Mouse (Mus musculus) frontal cortex, postnatal 25 days (tissue): ENCODE measurements around the gene Slx4ip.
"Not testable (repeated sequence)": the region's sequence is repeated elsewhere in the genome, so short reads cannot be mapped to it uniquely, and the experiment has no call there.

Experiments used
- DNase-seq, 2 experiments: peaks; one replicate each; pipeline ENCODE4 v3.0.0; 2022; ENCODE audit warnings: low spot score in 2 of 2

Slx4ip gene

GRCm38 (mm10) chr2:136891068-136891950 lies at the start of gene Slx4ip, which contains the start of the genes AL731706.1 and Mkks:
Gene Slx4ip (plus strand): TSS chr2:136891218.
Gene AL731706.1 (minus strand): TSS chr2:136891389.
Gene Mkks (minus strand): TSS chr2:136891389.
- DNase-seq = peak; percentile 97

GRCm38 (mm10) chr2:136850366-136850765 lies 40.7 kb upstream of the Slx4ip start:
- DNase-seq = no peak

GRCm38 (mm10) chr2:136854543-136855388 lies 36.3 kb upstream of the Slx4ip start:
- no peak for DNase-seq

GRCm38 (mm10) chr2:136885579-136885978 lies 5.4 kb upstream of the Slx4ip start, which contains the start of gene AL731706.2:
Gene AL731706.2 (minus strand): TSS chr2:136885679.
- no peak for DNase-seq

GRCm38 (mm10) chr2:136886846-136887245 lies 4.2 kb upstream of the Slx4ip start:
- peak; percentile 25 to 26 for DNase-seq

GRCm38 (mm10) chr2:136890716-136891067 lies 326 bp upstream of the Slx4ip start:
- not testable (repeated sequence) for DNase-seq

- DNase-seq = peak; percentile 93 to 96
These were observed 943 bp downstream of the Slx4ip start for GRCm38 (mm10) chr2:136891951-136892371.

- no peak for DNase-seq
These were observed 3.5 kb downstream of the Slx4ip start for GRCm38 (mm10) chr2:136894494-136894893.

- no peak for DNase-seq
These were observed 5.1 kb downstream of the Slx4ip start for GRCm38 (mm10) chr2:136896131-136896530.

- no peak for DNase-seq
These were observed 17.6 kb downstream of the Slx4ip start for GRCm38 (mm10) chr2:136908596-136908995.

- no peak for DNase-seq
These were observed 18.3 kb downstream of the Slx4ip start for GRCm38 (mm10) chr2:136909298-136909697.

GRCm38 (mm10) chr2:136911958-136912411 lies 21.0 kb downstream of the Slx4ip start:
- DNase-seq = no peak

- no peak for DNase-seq
These were observed 22.0 kb downstream of the Slx4ip start for GRCm38 (mm10) chr2:136913021-136913420.

- DNase-seq = no peak
These were observed 23.4 kb downstream of the Slx4ip start for GRCm38 (mm10) chr2:136914334-136914902.

GRCm38 (mm10) chr2:136919433-136919832 lies 28.4 kb downstream of the Slx4ip start:
- no peak for DNase-seq

GRCm38 (mm10) chr2:136920257-136920993 lies 29.4 kb downstream of the Slx4ip start:
- DNase-seq = no peak

- DNase-seq = peak in 1 of 2 experiments; percentile 13
These were observed 30.0 kb downstream of the Slx4ip start for GRCm38 (mm10) chr2:136921003-136921408.

GRCm38 (mm10) chr2:136936391-136937288 lies 45.6 kb downstream of the Slx4ip start:
- DNase-seq = no peak

GRCm38 (mm10) chr2:136938249-136938648 lies 47.2 kb downstream of the Slx4ip start:
- DNase-seq = no peak

GRCm38 (mm10) chr2:136946297-136946696 lies 55.3 kb downstream of the Slx4ip start:
- DNase-seq = no peak
